In genomic region chr11:102319941-102320685, GRCm38 (mm10) we compare ENCODE assay signal across 8 mouse cellular contexts. TPM values are rescaled to one million over a fixed set of nuclear protein-coding genes. Genes with fewer than 3 reads are reported as not detected.
A peak's percentile ranks its signal among the peaks of the same experiment; 100 is the strongest.
DNase-seq lines count a peak whose midpoint lies in the region; ATAC-seq and TF ChIP-seq lines count a peak whose summit lies in the region.

No protein-coding gene starts in this region.

- peaks cover 22% of the 10 kb centered on the region for H3K4me1 ChIP-seq in hindbrain, embryonic 12.5 days
- H3K4me1 ChIP-seq in lung, postnatal 0 days (ENCODE audit: insufficient read depth, low read depth, low read length): peaks cover 3% of the 10 kb centered on the region; the same call in 1 of the 2 replicates

- peak; percentile 92 for DNase-seq in NIH3T3 (ENCODE audit: low read depth)
- peak; percentile 91 to 94 for DNase-seq in cerebellum, postnatal 14 days
- peak; percentile 88 to 90 for DNase-seq in frontal cortex, postnatal 14 days (ENCODE audit: low spot score in 2 of 2)
- peak; percentile 90 to 94 for DNase-seq in layer of hippocampus, postnatal 14 days (ENCODE audit: low spot score in 2 of 2)
- peak; percentile 94 for DNase-seq in lung, postnatal 0 days (ENCODE audit: low spot score)
- peak; percentile 76 for DNase-seq in ovary, postnatal 14 days (ENCODE audit: low spot score)
- DNase-seq in thymus, postnatal 0 days (ENCODE audit: low spot score): peak; percentile 64

- WGBS in hindbrain, embryonic 12.5 days: under 1% methylated on average over 38 of the region's 38 CpGs
- 1% methylated on average over 38 of the region's 38 CpGs for WGBS in lung, postnatal 0 days

- peak overlapping the region; percentile 88 for H3K4me2 ChIP-seq in hindbrain, embryonic 12.5 days (replicated peaks)
- peak overlapping the region; percentile 69 for H3K4me2 ChIP-seq in lung, postnatal 0 days (replicated peaks; ENCODE audit: low read depth, low read length)

- H3K9ac ChIP-seq in hindbrain, embryonic 12.5 days: peak overlapping the region; percentile 100
- peak overlapping the region; percentile 98 for H3K9ac ChIP-seq in lung, postnatal 0 days (replicated peaks; ENCODE audit: low read depth)

- TF ChIP-seq CTCF in lung, postnatal 0 days (IDR thresholded peaks at IDR 0.05): no peak

- H3K9me3 ChIP-seq in hindbrain, embryonic 12.5 days (replicated peaks): no peaks in the 10 kb centered on the region
- no peaks in the 10 kb centered on the region for H3K9me3 ChIP-seq in lung, postnatal 0 days (ENCODE audit: low read length)

- no peak for TF ChIP-seq EP300 in lung, postnatal 0 days (IDR thresholded peaks at IDR 0.05)

- H3K27me3 ChIP-seq in hindbrain, embryonic 12.5 days: no peaks in the 10 kb centered on the region
- H3K27me3 ChIP-seq in lung, postnatal 0 days (replicated peaks; ENCODE audit: insufficient read depth, low read length): no peaks in the 10 kb centered on the region

- peak overlapping the region; percentile 100 for H3K4me3 ChIP-seq in hindbrain, embryonic 12.5 days
- peak overlapping the region; percentile 99 for H3K4me3 ChIP-seq in lung, postnatal 0 days (ENCODE audit: low read depth, low read length)

- H3K27ac ChIP-seq in hindbrain, embryonic 12.5 days: peak overlapping the region; percentile 100
- H3K27ac ChIP-seq in lung, postnatal 0 days (ENCODE audit: low read length): peak overlapping the region; percentile 99

- peaks cover 6% of the 10 kb centered on the region for H3K36me3 ChIP-seq in hindbrain, embryonic 12.5 days
- H3K36me3 ChIP-seq in lung, postnatal 0 days (ENCODE audit: insufficient read depth, low read length): no peaks in the 10 kb centered on the region

- peak; percentile 29; the same call in 1 of the 2 replicates for ATAC-seq in hindbrain, embryonic 12.5 days (ENCODE audit: low FRiP score)
- peak; percentile 9; the same call in 1 of the 2 replicates for ATAC-seq in lung, postnatal 0 days

RNA-seq across cellular contexts. Expression of gene Ubtf, which starts 0.6 kb away (rescaled TPM):
- polyA plus RNA-seq in hindbrain, embryonic 12.5 days (2016; fragmentation: Nextera tagmentation; extraction: Ambion mirVana): 101 and 111 TPM in 2 replicates
- total RNA-seq in layer of hippocampus, postnatal 14 days (2021): 100 to 1,000 TPM; 120 to 121 TPM
- polyA plus RNA-seq in lung, postnatal 0 days (2015; fragmentation: Nextera tagmentation; extraction: Ambion mirVana): 53.7 and 60.9 TPM in 2 replicates
- polyA plus RNA-seq in thymus, postnatal 0 days (2015; fragmentation: Nextera tagmentation; extraction: Ambion mirVana): 95.2 and 96.8 TPM in 2 replicates

RNA-seq across cellular contexts. Expression of gene Atxn7l3, which starts 23.7 kb away (rescaled TPM):
- 28.5 and 29.7 TPM in 2 replicates for polyA plus RNA-seq in hindbrain, embryonic 12.5 days (2016; fragmentation: Nextera tagmentation; extraction: Ambion mirVana)
- total RNA-seq in layer of hippocampus, postnatal 14 days (2021): 100 to 1,000 TPM; 152 to 160 TPM
- polyA plus RNA-seq in lung, postnatal 0 days (2015; fragmentation: Nextera tagmentation; extraction: Ambion mirVana): 9.6 and 10.2 TPM in 2 replicates
- 13.1 and 15.4 TPM in 2 replicates for polyA plus RNA-seq in thymus, postnatal 0 days (2015; fragmentation: Nextera tagmentation; extraction: Ambion mirVana)

RNA-seq across cellular contexts. Expression of gene Tmub2, which starts 35.4 kb away (rescaled TPM):
- polyA plus RNA-seq in hindbrain, embryonic 12.5 days (2016; fragmentation: Nextera tagmentation; extraction: Ambion mirVana): 67.9 and 68.4 TPM in 2 replicates
- 10 to 100 TPM; 59.3 to 60.6 TPM for total RNA-seq in layer of hippocampus, postnatal 14 days (2021)
- 46.1 and 47.4 TPM in 2 replicates for polyA plus RNA-seq in lung, postnatal 0 days (2015; fragmentation: Nextera tagmentation; extraction: Ambion mirVana)
- 41.1 and 45.1 TPM in 2 replicates for polyA plus RNA-seq in thymus, postnatal 0 days (2015; fragmentation: Nextera tagmentation; extraction: Ambion mirVana)

RNA-seq across cellular contexts. Expression of gene Slc4a1, which starts 45.9 kb away (rescaled TPM):
- 30.8 and 33.5 TPM in 2 replicates for polyA plus RNA-seq in hindbrain, embryonic 12.5 days (2016; fragmentation: Nextera tagmentation; extraction: Ambion mirVana)
- total RNA-seq in layer of hippocampus, postnatal 14 days (2021): under 1 TPM; 0.50 to 0.60 TPM
- 9.7 and 9.8 TPM in 2 replicates for polyA plus RNA-seq in lung, postnatal 0 days (2015; fragmentation: Nextera tagmentation; extraction: Ambion mirVana)
- 0.48 and 0.53 TPM in 2 replicates for polyA plus RNA-seq in thymus, postnatal 0 days (2015; fragmentation: Nextera tagmentation; extraction: Ambion mirVana)

RNA-seq across cellular contexts. Expression of gene Asb16, which starts 51.6 kb away (rescaled TPM):
- polyA plus RNA-seq in hindbrain, embryonic 12.5 days (2016; fragmentation: Nextera tagmentation; extraction: Ambion mirVana): not detected in 2 replicates
- total RNA-seq in layer of hippocampus, postnatal 14 days (2021): under 1 TPM; 0.86 to 0.88 TPM
- not detected in 2 replicates for polyA plus RNA-seq in lung, postnatal 0 days (2015; fragmentation: Nextera tagmentation; extraction: Ambion mirVana)
- 0.07 TPM in 1 of 2 replicates, not detected in the other for polyA plus RNA-seq in thymus, postnatal 0 days (2015; fragmentation: Nextera tagmentation; extraction: Ambion mirVana)

Comparison
In these comparisons a context has a peak if more than half of its experiments do, and no peak if none do; other contexts are left out.
1. Peak in every context shown above with its lines: DNase-seq, ATAC-seq, H3K4me3 ChIP-seq and H3K27ac ChIP-seq.